Mouse (Mus musculus): Measurements from ENCODE around the gene Tstd2. TPM values are rescaled to one million over a fixed set of nuclear protein-coding genes. Genes with fewer than 3 reads are reported as not detected.
A peak's percentile ranks its signal among the peaks of the same experiment; 100 is the strongest.

Tstd2 gene
- polyA plus RNA-seq, 1 experiment from 2014 or later, result 34.0 TPM

DNA sequence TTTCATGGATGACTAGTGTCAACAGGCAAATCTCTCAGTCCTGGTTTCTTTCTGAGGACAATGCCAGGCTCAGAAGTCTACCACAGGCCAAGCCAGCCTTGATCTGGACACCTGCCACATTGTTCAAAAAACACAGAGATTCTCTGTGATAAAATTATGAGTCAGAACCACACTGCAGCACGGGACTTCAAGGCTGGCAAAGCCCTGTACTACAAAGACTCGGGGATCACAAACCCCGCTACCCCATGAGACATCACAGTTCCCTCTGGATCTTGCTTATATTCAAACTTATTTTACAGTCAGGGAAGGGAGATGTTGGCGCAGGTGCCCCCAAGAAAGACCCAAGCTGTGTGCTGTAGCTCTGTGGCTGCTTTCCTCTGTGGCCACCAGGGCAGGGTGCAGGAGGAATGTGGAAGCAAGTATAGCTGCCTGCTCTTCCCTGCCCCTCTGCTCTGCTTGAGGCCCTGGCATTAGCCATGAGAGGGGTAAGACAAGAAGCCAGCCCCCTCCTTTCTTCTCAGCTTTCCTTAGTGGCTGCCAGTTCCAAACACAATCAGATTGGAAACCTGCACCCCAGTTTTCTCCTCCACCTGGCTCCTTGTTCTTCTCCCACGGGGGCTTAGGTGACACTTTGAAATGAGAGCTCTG lies 45.9 kb downstream of the Tstd2 start:
- ATAC-seq (ENCODE audit: low FRiP score, low read depth), result no peak
- WGBS, result 89% methylated on average over 5 of the region's 5 CpGs
- H3K4me2 ChIP-seq, result no peak overlapping the region

DNA sequence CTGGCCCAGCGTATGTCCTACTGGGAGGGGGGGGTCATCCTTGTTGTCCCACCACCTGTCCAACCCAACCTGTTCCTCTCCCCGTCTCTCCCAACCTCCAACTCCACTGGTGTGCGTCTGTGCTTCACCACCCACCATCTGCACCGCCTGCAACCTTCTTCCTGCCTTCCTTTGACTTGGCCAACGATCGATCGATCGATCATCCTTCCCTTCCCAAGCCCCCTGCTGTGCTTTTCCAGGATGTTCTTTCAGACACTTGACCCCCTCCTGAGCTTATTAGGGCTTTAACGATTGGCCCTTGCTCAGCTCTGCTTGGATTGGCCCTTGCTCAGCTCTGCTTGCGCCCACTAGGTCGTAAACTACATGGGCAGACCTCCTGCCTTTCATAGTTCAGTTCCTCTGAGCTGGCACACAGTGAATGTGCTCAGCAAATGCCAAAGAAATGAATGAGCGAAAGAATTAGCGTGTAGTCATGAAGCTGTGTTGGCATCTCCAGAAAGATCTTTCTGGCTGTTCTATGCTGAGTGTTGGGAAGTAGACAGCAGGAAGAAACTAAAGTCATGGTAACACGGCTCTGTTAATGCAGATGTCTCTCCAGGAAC lies 48.9 kb downstream of the Tstd2 start:
- Histone ChIP-seq H3K4me1 (replicated peaks) (peaks cover 12% of the 10 kb centered on the region), H3K27me3 (no peaks in the 10 kb centered on the region), H3K36me3 (no peaks in the 10 kb centered on the region), H3K27ac (replicated peaks) (no peak overlapping the region), H3K4me2 (no peak overlapping the region), H3K4me3 (no peak overlapping the region), H3K9me3 (no peaks in the 10 kb centered on the region), H3K9ac (no peak overlapping the region)
- WGBS, result 62% methylated on average over 14 of the region's 14 CpGs
- no peak for ATAC-seq (ENCODE audit: low FRiP score, low read depth)

More for the DNA sequence above, 45.9 kb downstream of the Tstd2 start:
- Histone ChIP-seq H3K27ac (replicated peaks) (no peak overlapping the region), H3K9ac (no peak overlapping the region), H3K9me3 (no peaks in the 10 kb centered on the region), H3K36me3 (no peaks in the 10 kb centered on the region), H3K4me1 (replicated peaks) (peaks cover 8% of the 10 kb centered on the region; the same call in 1 of the 2 replicates), H3K27me3 (no peaks in the 10 kb centered on the region), H3K4me3 (no peak overlapping the region)

DNA sequence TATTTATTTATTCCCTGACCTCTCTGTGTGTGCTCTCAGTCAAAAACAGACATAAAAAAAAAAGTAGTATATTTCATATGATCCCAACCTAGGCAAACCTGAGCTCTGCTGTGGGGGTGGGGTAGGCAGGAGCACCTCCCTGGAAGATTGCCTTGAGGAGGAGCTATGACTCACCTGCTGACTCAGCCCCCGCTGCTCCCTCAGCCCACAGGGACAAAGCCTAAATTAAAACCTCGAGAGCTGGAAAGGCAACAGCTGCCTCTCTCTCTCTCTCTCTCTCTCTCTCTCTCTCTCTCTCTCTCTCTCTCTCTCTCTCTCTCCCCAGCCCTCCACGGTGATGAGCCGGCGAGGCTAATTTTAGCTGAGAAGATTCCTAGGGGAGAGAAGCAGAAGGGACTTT lies 50.6 kb downstream of the Tstd2 start:
- H3K4me2 ChIP-seq, result no peak overlapping the region
- no peaks in the 10 kb centered on the region for H3K27me3 ChIP-seq
- H3K4me1 ChIP-seq (replicated peaks), result peaks cover 18% of the 10 kb centered on the region
- H3K4me3 ChIP-seq, result no peak overlapping the region
- H3K27ac ChIP-seq (replicated peaks), result no peak overlapping the region
- H3K9me3 ChIP-seq, result no peaks in the 10 kb centered on the region
- H3K36me3 ChIP-seq, result no peaks in the 10 kb centered on the region
- WGBS, result 23% methylated on average over 5 of the region's 5 CpGs
- no peak overlapping the region for H3K9ac ChIP-seq
- no peak for ATAC-seq (ENCODE audit: low FRiP score, low read depth)

- Histone ChIP-seq H3K27ac (replicated peaks) (no peak overlapping the region), H3K4me2 (no peak overlapping the region), H3K4me3 (no peak overlapping the region), H3K27me3 (no peaks in the 10 kb centered on the region), H3K9ac (no peak overlapping the region), H3K9me3 (no peaks in the 10 kb centered on the region), H3K36me3 (no peaks in the 10 kb centered on the region), H3K4me1 (replicated peaks) (peaks cover 18% of the 10 kb centered on the region)
- WGBS, result 86% methylated on average over 7 of the region's 7 CpGs
- ATAC-seq (ENCODE audit: low FRiP score, low read depth), result no peak
These were observed 51.1 kb downstream of the Tstd2 start for GRCm38 (mm10) chr4:46087427-46087771.

- no peak overlapping the region for H3K9ac ChIP-seq
- no peaks in the 10 kb centered on the region for H3K9me3 ChIP-seq
- H3K4me1 ChIP-seq (replicated peaks), result peaks cover 18% of the 10 kb centered on the region
- ATAC-seq (ENCODE audit: low FRiP score, low read depth), result no peak
- no peaks in the 10 kb centered on the region for H3K36me3 ChIP-seq
- no peaks in the 10 kb centered on the region for H3K27me3 ChIP-seq
- WGBS, result 80% methylated on average over 18 of the region's 18 CpGs
- H3K4me3 ChIP-seq, result no peak overlapping the region
- H3K27ac ChIP-seq (replicated peaks), result no peak overlapping the region
- no peak overlapping the region for H3K4me2 ChIP-seq
These were observed 51.6 kb downstream of the Tstd2 start for GRCm38 (mm10) chr4:46086718-46087426.

DNA sequence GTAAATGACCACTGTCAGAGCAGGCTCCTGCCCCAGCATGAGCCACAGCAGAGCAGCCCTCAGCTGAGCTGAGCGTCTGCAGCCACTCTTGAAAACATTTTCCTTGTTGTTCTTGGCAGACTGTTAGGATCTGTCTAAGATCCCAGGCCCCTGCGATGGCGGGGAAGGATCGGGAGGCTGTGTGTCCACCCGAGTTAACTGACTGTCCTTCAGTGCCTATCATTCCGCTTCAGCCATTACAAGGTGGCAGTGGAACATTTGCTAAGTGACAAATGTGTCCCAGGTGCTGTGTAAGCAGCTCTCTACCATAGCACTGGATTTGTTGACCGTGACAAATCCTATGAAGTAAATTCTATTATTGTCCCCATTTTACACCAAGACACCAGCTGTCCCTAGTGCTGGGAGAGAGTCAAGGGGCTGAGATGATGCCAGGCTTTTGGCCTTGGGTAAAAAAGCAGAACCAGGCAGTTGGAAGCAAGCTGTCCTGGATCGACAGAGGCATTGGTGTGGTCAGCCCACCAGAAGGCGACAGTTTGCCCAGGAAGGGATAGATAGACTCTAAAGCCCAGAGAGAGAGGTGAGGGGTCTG lies 53.2 kb downstream of the Tstd2 start:
- Histone ChIP-seq H3K4me3 (no peak overlapping the region), H3K4me2 (no peak overlapping the region), H3K4me1 (replicated peaks) (peaks cover 18% of the 10 kb centered on the region), H3K36me3 (no peaks in the 10 kb centered on the region), H3K27me3 (no peaks in the 10 kb centered on the region), H3K27ac (replicated peaks) (no peak overlapping the region), H3K9ac (no peak overlapping the region), H3K9me3 (no peaks in the 10 kb centered on the region)
- 53% methylated on average over 9 of the region's 9 CpGs for WGBS
- peak; percentile 48; the same call in 1 of the 2 replicates for ATAC-seq (ENCODE audit: low FRiP score, low read depth)

DNA sequence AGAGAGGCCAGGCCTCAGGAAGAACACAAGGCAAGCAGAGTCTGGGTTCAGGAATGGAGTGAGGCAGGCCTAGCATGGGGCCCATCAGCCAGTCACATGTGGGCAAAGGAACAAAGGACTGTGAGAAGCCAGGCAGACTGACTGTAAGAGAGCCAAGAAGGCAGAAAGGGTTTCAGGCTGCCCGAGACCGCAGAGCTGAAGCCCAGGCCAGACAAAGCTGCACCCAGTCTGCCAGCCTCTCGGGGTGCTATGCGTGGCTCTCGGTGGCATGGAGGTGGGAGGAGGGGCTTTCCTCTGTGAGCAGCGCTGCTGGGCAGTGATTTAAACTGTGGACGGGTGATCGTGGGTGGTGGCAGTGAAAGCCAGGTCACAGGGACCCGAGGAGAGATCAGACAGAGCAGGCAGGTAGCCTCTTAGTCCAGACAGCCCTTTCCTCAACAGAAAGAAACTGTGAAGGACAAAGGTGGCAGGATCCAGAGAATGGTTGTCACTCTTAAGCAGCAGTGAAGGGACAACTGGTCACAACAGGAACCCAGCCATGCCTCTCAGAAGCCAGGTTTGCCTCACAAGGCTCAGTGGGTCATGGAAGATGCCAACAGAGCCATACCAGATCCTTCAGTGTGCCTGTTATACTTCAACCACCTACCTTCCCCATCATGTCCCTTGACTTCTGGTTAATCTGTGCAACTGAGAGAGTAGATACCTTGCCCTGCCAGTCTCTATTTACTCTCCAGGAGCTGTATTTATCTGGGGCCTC lies 53.9 kb downstream of the Tstd2 start:
- no peak; the same call in 1 of the 2 replicates for ATAC-seq (ENCODE audit: low FRiP score, low read depth)
- 56% methylated on average over 9 of the region's 9 CpGs for WGBS
- peaks cover 18% of the 10 kb centered on the region for H3K4me1 ChIP-seq (replicated peaks)
- no peaks in the 10 kb centered on the region for H3K27me3 ChIP-seq
- H3K27ac ChIP-seq (replicated peaks), result peak overlapping the region; percentile 34; the same call in 1 of the 2 replicates
- H3K4me2 ChIP-seq, result no peak overlapping the region
- H3K9ac ChIP-seq, result no peak overlapping the region
- H3K36me3 ChIP-seq, result no peaks in the 10 kb centered on the region
- no peak overlapping the region for H3K4me3 ChIP-seq
- no peaks in the 10 kb centered on the region for H3K9me3 ChIP-seq

DNA sequence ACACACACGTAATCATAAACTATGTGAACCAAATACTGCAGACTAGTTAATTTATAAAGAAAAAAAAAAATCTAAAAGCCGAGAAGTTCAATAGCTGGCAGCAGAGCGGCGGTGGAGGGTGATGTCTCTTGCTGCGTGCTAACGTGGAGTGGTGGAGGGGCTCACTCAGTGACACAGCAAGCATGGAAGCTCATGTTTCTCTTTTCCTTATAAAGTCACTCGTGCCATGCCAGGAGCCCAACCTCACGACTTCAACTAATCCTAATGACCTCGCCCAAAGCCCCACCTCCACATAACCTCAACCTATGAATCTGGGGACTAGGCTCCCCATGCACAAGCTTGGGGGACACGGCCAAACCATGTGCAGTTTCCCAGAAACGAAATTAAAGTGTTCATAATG lies 55.9 kb downstream of the Tstd2 start:
- H3K36me3 ChIP-seq, result no peaks in the 10 kb centered on the region
- no peak overlapping the region for H3K9ac ChIP-seq
- H3K4me1 ChIP-seq (replicated peaks), result peaks cover 15% of the 10 kb centered on the region
- H3K27ac ChIP-seq (replicated peaks), result no peak overlapping the region
- no peaks in the 10 kb centered on the region for H3K9me3 ChIP-seq
- H3K4me3 ChIP-seq, result no peak overlapping the region
- WGBS, result 80% methylated on average over 11 of the region's 11 CpGs
- ATAC-seq (ENCODE audit: low FRiP score, low read depth), result no peak
- no peaks in the 10 kb centered on the region for H3K27me3 ChIP-seq
- no peak overlapping the region for H3K4me2 ChIP-seq

- no peaks in the 10 kb centered on the region for H3K9me3 ChIP-seq
- H3K9ac ChIP-seq, result no peak overlapping the region
- H3K36me3 ChIP-seq, result no peaks in the 10 kb centered on the region
- no peak overlapping the region for H3K4me2 ChIP-seq
- ATAC-seq (ENCODE audit: low FRiP score, low read depth), result no peak
- no peaks in the 10 kb centered on the region for H3K27me3 ChIP-seq
- H3K27ac ChIP-seq (replicated peaks), result no peak overlapping the region
- no peak overlapping the region for H3K4me3 ChIP-seq
- H3K4me1 ChIP-seq (replicated peaks), result peaks cover 12% of the 10 kb centered on the region
- WGBS, result 98% methylated on average over 4 of the region's 4 CpGs
These were observed 58.2 kb downstream of the Tstd2 start for GRCm38 (mm10) chr4:46080261-46080660.

DNA sequence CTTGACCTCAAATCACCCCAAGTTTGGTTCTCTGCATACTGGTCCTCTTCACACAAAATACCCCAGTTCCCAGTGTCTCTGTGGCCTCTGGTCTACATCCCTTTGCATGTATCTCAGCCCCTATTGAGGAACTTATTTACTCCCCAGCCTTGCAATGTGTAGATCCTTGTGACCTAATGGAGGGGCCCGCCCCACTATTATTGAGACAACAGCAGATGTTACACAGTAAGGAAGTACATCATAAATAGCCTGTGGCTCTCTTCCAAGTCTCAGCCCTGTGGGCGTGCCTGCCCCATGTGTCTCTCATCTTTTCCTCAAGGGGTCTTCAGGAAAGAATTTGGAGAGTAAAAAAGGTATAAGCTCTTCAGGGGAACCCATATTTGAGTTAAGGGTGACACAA lies 61.6 kb downstream of the Tstd2 start:
- H3K27me3 ChIP-seq, result no peaks in the 10 kb centered on the region
- H3K4me2 ChIP-seq, result no peak overlapping the region
- H3K36me3 ChIP-seq, result no peaks in the 10 kb centered on the region
- H3K4me3 ChIP-seq, result no peak overlapping the region
- no peak for ATAC-seq (ENCODE audit: low FRiP score, low read depth)
- no peaks in the 10 kb centered on the region for H3K9me3 ChIP-seq
- no peaks in the 10 kb centered on the region for H3K4me1 ChIP-seq (replicated peaks)
- no peak overlapping the region for H3K9ac ChIP-seq
- WGBS, result 78% methylated on average over 2 of the region's 2 CpGs
- no peak overlapping the region for H3K27ac ChIP-seq (replicated peaks)

- no peak for ATAC-seq (ENCODE audit: low FRiP score, low read depth)
- Histone ChIP-seq H3K27me3 (no peaks in the 10 kb centered on the region), H3K9me3 (no peaks in the 10 kb centered on the region), H3K4me3 (no peak overlapping the region), H3K9ac (no peak overlapping the region), H3K4me1 (replicated peaks) (no peaks in the 10 kb centered on the region), H3K27ac (replicated peaks) (no peak overlapping the region), H3K36me3 (no peaks in the 10 kb centered on the region), H3K4me2 (no peak overlapping the region)
- 91% methylated on average over 3 of the region's 3 CpGs for WGBS
These were observed 62.8 kb downstream of the Tstd2 start for GRCm38 (mm10) chr4:46075664-46076063.

DNA sequence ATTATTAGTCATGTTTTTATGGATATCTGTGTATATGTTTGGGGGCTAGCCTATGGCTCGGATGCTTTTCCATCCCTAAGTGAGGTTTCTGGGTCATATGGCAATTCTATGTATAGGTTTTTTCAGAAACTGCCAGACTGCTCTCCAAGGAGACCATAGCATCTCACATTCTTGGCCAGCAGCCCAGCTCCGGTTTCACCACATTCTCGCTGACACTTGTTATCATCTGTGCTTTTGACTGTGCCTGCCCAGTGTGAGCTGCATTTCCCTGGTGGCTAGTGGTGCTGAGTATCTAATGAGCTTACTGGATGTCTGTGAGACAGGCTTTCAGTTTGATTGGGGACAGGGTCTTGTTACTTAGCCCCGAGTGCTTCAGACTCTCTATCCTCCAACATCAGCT lies 64.8 kb downstream of the Tstd2 start:
- Histone ChIP-seq H3K27ac (replicated peaks) (no peak overlapping the region), H3K27me3 (no peaks in the 10 kb centered on the region), H3K4me1 (replicated peaks) (no peaks in the 10 kb centered on the region), H3K36me3 (no peaks in the 10 kb centered on the region), H3K4me3 (no peak overlapping the region), H3K9me3 (no peaks in the 10 kb centered on the region), H3K4me2 (no peak overlapping the region), H3K9ac (no peak overlapping the region)
- WGBS, result 50% methylated on average over 4 of the region's 4 CpGs
- ATAC-seq (ENCODE audit: low FRiP score, low read depth), result no peak

Data from hindbrain, embryonic 15.5 days (tissue).